Mouse (Mus musculus) hindbrain, embryonic 12.5 days (tissue): ENCODE data around the gene Armc3. TPM values are rescaled to one million over a fixed set of nuclear protein-coding genes. Genes with fewer than 3 reads are reported as not detected.

ENCODE experiments used
- ATAC-seq: fragments of 200-750 bp; cut with Nextera tagmentation; 2 replicates; pipeline ENCODE4 v1.8.0; 2017; ENCODE audit warnings: moderate TSS enrichment; ENCODE audit not compliant: low FRiP score
- H3K27ac ChIP-seq: fragments of 300-500 bp; sonication (generic); 2 replicates; pipeline ENCODE4 v1.5.1; 2016; ENCODE audit warnings: mild to moderate bottlenecking
- H3K27me3 ChIP-seq: fragments of 300-500 bp; sonication (generic); 2 replicates; pipeline ENCODE4 v1.6.1; 2016; ENCODE audit warnings: mild to moderate bottlenecking
- H3K36me3 ChIP-seq: fragments of 300-500 bp; sonication (generic); 2 replicates; pipeline ENCODE4 v1.6.1; 2016; ENCODE audit warnings: mild to moderate bottlenecking
- H3K4me1 ChIP-seq: fragments of 300-500 bp; sonication (generic); 2 replicates; pipeline ENCODE4 v1.6.1; 2016
- H3K4me2 ChIP-seq: fragments of 300-500 bp; sonication (generic); replicated peaks from 2 replicates; pipeline ENCODE4 v1.6.1; 2016; ENCODE audit warnings: mild to moderate bottlenecking
- H3K4me3 ChIP-seq: fragments of 300-500 bp; sonication (generic); 2 replicates; pipeline ENCODE4 v1.5.1; 2016; ENCODE audit warnings: mild to moderate bottlenecking
- H3K9ac ChIP-seq: fragments of 300-500 bp; sonication (generic); 2 replicates; pipeline ENCODE4 v1.6.1; 2016; ENCODE audit warnings: mild to moderate bottlenecking, moderate library complexity
- H3K9me3 ChIP-seq: fragments of 300-500 bp; sonication (generic); replicated peaks from 2 replicates; pipeline ENCODE4 v1.6.1; 2016; ENCODE audit warnings: mild to moderate bottlenecking
- WGBS: fragments of 180-500 bp; shearing (Covaris S2); methylation state at CpG from one replicate; pipeline ENCODE4 v1.1.7; 2016; 5-methylcytosine and 5-hydroxymethylcytosine counted together
- polyA plus RNA-seq: library from polyadenylated mRNA; unstranded; fragments of >200 nt; fragmentation: Nextera tagmentation; extraction: Ambion mirVana; gene quantifications from 2 replicates; pipeline ENCODE4 v1.2.1, GENCODE M21; 2016

Armc3 gene
- polyA plus RNA-seq, 1 experiment from 2014 or later: 1.9 TPM

DNA sequence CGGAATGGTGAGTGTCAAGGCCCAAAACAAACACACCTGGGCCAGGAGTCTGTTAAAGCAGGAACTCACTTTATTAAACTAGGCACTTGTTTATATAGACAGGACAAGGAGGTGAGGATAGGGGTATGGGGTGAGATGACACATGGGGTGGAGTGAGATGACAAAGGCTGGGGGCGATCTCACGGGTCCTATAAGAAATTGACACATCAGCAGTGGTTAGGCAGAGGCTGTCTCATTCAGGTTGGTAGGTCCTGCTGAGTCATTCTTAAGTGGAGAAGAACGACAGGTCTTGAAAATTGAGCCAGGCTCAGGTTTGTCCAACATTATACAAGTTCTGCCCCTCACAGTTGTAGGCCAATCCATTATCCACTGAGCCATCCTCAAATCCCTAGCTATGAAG is 128.7 kb downstream of the Armc3 start:
- ATAC-seq: no peak
- Histone ChIP-seq H3K4me3 (no peak overlapping the region), H3K9me3 (no peaks in the 10 kb centered on the region), H3K9ac (no peak overlapping the region), H3K27ac (no peak overlapping the region), H3K4me1 (no peaks in the 10 kb centered on the region), H3K36me3 (no peaks in the 10 kb centered on the region), H3K4me2 (no peak overlapping the region), H3K27me3 (no peaks in the 10 kb centered on the region)
- WGBS: 83% methylated on average over 4 of the region's 4 CpGs

- no peak overlapping the region for H3K4me3 ChIP-seq
- no peaks in the 10 kb centered on the region for H3K36me3 ChIP-seq
- 0 out of 2 replicates have a peak overlapping the region, but pooled peaks have one; percentile 43 for H3K9ac ChIP-seq
- H3K27me3 ChIP-seq: no peaks in the 10 kb centered on the region
- no peaks in the 10 kb centered on the region for H3K4me1 ChIP-seq
- no peak for ATAC-seq
- 53% methylated on average over 10 of the region's 10 CpGs for WGBS
- H3K4me2 ChIP-seq: peak overlapping the region; percentile 31
- H3K9me3 ChIP-seq: no peaks in the 10 kb centered on the region
- no peak overlapping the region for H3K27ac ChIP-seq
These were observed 145.0 kb downstream of the Armc3 start for GRCm38 (mm10) chr2:19343901-19344635.

GRCm38 (mm10) chr2:19344636-19345413 is 145.7 kb downstream of the Armc3 start:
- 30% methylated on average over 19 of the region's 20 CpGs for WGBS
- peak overlapping the region; percentile 43; the same call in 1 of the 2 replicates for H3K9ac ChIP-seq
- no peaks in the 10 kb centered on the region for H3K4me1 ChIP-seq
- H3K27ac ChIP-seq: no peak overlapping the region
- H3K36me3 ChIP-seq: no peaks in the 10 kb centered on the region
- peak overlapping the region; percentile 12; the same call in 1 of the 2 replicates for H3K4me3 ChIP-seq
- peak; percentile 88 for ATAC-seq
- no peaks in the 10 kb centered on the region for H3K27me3 ChIP-seq
- H3K9me3 ChIP-seq: no peaks in the 10 kb centered on the region
- H3K4me2 ChIP-seq: peak overlapping the region; percentile 31

- Histone ChIP-seq H3K27ac (no peak overlapping the region), H3K9me3 (no peaks in the 10 kb centered on the region), H3K27me3 (no peaks in the 10 kb centered on the region), H3K4me3 (no peak overlapping the region), H3K4me1 (no peaks in the 10 kb centered on the region), H3K36me3 (no peaks in the 10 kb centered on the region), H3K4me2 (peak overlapping the region; percentile 31), H3K9ac (0 out of 2 replicates have a peak overlapping the region, but pooled peaks have one; percentile 43)
- peak; percentile 68 for ATAC-seq
- WGBS: 80% methylated on average over 5 of the region's 5 CpGs
These were observed 146.4 kb downstream of the Armc3 start for GRCm38 (mm10) chr2:19345414-19345964.

- H3K9me3 ChIP-seq: no peaks in the 10 kb centered on the region
- H3K4me1 ChIP-seq: no peaks in the 10 kb centered on the region
- H3K27me3 ChIP-seq: no peaks in the 10 kb centered on the region
- H3K4me3 ChIP-seq: no peak overlapping the region
- no peak overlapping the region for H3K4me2 ChIP-seq
- no peak for ATAC-seq
- H3K27ac ChIP-seq: no peak overlapping the region
- WGBS: 64% methylated on average over 3 of the region's 3 CpGs
- H3K9ac ChIP-seq: no peak overlapping the region
- H3K36me3 ChIP-seq: no peaks in the 10 kb centered on the region
These were observed 149.4 kb downstream of the Armc3 start for GRCm38 (mm10) chr2:19348454-19348853.

- 87% methylated on average over 5 of the region's 5 CpGs for WGBS
- Histone ChIP-seq H3K4me3 (no peak overlapping the region), H3K36me3 (no peaks in the 10 kb centered on the region), H3K9ac (no peak overlapping the region), H3K9me3 (no peaks in the 10 kb centered on the region), H3K4me2 (no peak overlapping the region), H3K27me3 (no peaks in the 10 kb centered on the region), H3K27ac (no peak overlapping the region), H3K4me1 (no peaks in the 10 kb centered on the region)
- no peak for ATAC-seq
These were observed 151.1 kb downstream of the Armc3 start for GRCm38 (mm10) chr2:19350167-19350566.

- Histone ChIP-seq H3K27me3 (no peaks in the 10 kb centered on the region), H3K4me3 (no peak overlapping the region), H3K27ac (no peak overlapping the region), H3K9me3 (no peaks in the 10 kb centered on the region), H3K4me2 (no peak overlapping the region), H3K9ac (no peak overlapping the region), H3K4me1 (no peaks in the 10 kb centered on the region), H3K36me3 (no peaks in the 10 kb centered on the region)
- ATAC-seq: no peak
- WGBS: 96% methylated on average over 1 of the region's 1 CpGs
These were observed 152.6 kb downstream of the Armc3 start for GRCm38 (mm10) chr2:19351615-19352253.

DNA sequence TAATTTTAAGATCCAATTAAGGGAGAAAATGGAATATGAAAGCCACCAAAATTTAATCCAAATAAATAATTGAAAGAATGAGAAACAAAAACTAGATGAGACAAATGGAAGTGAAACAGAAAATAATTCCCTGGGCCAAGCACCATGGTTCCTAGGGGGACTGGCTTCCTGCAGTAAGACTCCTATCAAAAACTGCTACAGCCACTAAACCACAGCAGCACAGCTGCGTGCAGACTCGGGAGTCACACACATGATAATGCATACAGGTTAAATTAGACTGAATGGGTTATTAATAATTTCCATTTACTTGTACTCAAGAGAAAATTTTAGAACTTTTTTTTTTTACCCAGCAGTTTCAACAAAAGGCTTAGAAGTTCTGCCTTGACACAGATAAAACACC is 154.1 kb downstream of the Armc3 start:
- Histone ChIP-seq H3K4me2 (no peak overlapping the region), H3K9ac (no peak overlapping the region), H3K36me3 (no peaks in the 10 kb centered on the region), H3K27ac (no peak overlapping the region), H3K4me3 (no peak overlapping the region), H3K27me3 (no peaks in the 10 kb centered on the region), H3K9me3 (no peaks in the 10 kb centered on the region), H3K4me1 (no peaks in the 10 kb centered on the region)
- ATAC-seq: no peak
- WGBS: 98% methylated on average over 2 of the region's 2 CpGs

Other genes with a start within 250 kb of the Armc3 start
- 12.5 and 15.4 TPM in 2 replicates for gene Pip4k2a, start 201.2 kb upstream of the Armc3 start, polyA plus RNA-seq
- 0.37 and 0.73 TPM in 2 replicates for gene 4930426L09Rik, start 201.0 kb upstream of the Armc3 start, polyA plus RNA-seq
- gene Msrb2, start 172.1 kb downstream of the Armc3 start, polyA plus RNA-seq: 14.8 and 15.6 TPM in 2 replicates
- gene Ptf1a, start 246.4 kb downstream of the Armc3 start, polyA plus RNA-seq: 6.3 and 7.1 TPM in 2 replicates